Mouse (Mus musculus) cortical plate, adult 2 months (tissue): ENCODE measurements around the gene Gm12185.

ENCODE experiments used
- CTCF ChIP-seq: fragments of 200-500 bp; IDR thresholded peaks from 2 replicates; pipeline ENCODE4 v1.5.1; 2011; ENCODE audit warnings: mild to moderate bottlenecking, control low read depth, low read length; ENCODE audit not compliant: insufficient read depth; ENCODE audit errors: extremely low read depth
- POLR2A ChIP-seq: fragments of 200-500 bp; IDR thresholded peaks from 2 replicates; pipeline ENCODE4 v1.6.1; 2011; ENCODE audit warnings: mild to moderate bottlenecking, low read length, control low read depth; ENCODE audit not compliant: insufficient read depth; ENCODE audit errors: extremely low read depth

GRCm38 (mm10) chr11:48876680-48877079 is 115.3 kb downstream of the Gm12185 start:
- no peak for TF ChIP-seq CTCF
- no peak for TF ChIP-seq POLR2A
